Mouse (Mus musculus): Measurements from ENCODE around the gene 7420426K07Rik.

7420426K07Rik gene

DNA sequence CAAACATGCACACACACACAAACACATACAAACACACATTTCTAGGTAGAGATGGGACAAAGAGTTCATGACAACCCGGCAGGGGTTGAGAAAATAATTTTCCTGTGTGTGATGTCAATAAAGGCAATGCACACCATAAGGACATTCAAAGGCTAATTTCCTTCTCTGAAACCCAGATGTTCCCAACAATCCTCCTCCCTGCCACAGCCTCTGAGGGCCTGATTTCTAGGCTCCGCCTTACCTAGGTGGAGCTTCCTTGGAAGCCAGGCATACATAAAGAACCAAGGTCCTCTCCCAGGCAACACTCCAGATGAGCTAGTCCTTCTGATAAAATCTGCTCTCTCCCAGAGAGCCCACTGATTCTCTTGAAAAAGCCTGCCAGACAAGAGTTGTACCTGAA lies at the start of gene 7420426K07Rik:
Gene 7420426K07Rik (plus strand): TSS at position 301 of the 400 bp plus-strand sequence.
- DNase-seq, result no peak

DNA sequence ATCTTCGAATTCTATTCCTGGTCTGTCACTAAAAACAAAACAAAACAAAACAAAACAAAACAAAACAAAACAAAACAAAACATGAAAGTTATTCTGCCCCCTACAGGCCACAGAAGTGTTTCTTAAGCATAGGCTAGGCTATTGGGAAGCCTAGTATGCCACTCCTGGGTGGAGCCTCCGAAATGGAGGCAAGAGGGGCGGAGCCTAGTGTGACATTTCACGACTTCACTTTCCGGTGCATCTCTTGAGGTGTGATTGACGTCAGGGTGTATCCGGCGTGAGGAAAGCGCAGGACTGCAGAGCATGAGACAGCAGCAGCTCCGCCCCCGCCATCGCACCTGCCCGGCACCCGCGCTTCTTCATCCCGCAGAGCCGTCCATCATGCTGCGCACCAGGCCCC lies 46.7 kb upstream of the 7420426K07Rik start, which contains the start of gene Prr23a2:
Gene Prr23a2 (plus strand): TSS at position 285 of the 400 bp plus-strand sequence.
- DNase-seq, result no peak

DNA sequence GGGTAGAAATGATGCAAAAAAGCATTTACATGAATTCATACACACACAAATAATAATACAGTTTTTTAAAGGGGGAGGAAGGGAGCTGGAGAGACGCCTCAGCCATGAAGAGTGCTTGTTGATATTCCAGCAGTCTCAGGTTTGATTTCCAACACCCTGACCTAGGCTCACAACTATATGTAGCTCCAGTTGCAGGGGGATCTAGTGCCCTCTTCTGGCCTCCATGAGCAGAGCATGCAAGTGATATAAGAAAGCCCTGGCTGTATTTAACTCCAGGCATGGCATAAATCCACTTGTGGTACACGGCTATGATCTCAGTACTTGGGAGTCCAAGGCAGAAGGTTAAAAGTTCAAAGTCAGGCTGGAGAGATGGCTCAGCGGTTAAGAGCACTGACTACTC lies 39.5 kb upstream of the 7420426K07Rik start:
- DNase-seq, result peak; percentile 9

DNA sequence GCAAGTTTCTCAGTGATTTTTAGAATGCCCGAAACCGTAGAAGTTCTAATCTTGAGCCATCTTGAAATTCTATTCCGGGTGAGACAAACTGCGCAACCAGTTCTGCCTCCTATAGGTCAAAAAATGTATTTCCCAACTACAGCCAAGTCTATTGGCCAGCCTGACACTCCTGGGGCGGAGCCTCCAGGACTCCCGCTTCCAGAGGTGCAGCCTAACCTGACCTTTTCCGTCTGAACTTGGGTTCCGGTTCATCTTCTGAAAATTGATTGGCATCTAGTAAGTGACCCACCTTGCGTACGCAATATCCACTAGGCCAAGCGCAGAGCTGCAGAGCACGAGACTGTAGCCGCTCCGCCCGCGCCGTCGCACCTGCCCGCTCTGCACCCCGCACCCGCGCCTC lies 38.3 kb upstream of the 7420426K07Rik start, which contains the start of gene Prr23a3:
Gene Prr23a3 (plus strand): TSS at position 197 of the 400 bp plus-strand sequence.
- DNase-seq, result no peak

DNA sequence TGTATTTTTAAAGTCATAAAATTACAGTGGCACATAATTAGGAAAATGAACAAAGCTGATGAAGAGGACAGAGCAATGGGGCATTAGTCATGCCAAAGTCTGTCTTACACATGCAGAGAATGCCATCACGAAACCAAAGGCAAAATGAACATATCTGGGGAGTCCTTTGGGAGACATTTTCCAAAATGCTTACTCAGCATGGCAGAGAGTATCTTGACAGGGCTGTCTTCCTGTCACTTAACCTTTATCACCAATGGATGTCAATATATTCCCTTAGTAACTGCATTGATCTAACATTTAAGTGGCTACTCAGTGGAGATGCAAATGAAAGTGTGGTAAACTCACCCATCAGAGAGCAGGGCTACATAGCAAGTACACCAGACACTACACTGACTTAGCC lies 1.4 kb upstream of the 7420426K07Rik start:
- DNase-seq, result no peak

DNA sequence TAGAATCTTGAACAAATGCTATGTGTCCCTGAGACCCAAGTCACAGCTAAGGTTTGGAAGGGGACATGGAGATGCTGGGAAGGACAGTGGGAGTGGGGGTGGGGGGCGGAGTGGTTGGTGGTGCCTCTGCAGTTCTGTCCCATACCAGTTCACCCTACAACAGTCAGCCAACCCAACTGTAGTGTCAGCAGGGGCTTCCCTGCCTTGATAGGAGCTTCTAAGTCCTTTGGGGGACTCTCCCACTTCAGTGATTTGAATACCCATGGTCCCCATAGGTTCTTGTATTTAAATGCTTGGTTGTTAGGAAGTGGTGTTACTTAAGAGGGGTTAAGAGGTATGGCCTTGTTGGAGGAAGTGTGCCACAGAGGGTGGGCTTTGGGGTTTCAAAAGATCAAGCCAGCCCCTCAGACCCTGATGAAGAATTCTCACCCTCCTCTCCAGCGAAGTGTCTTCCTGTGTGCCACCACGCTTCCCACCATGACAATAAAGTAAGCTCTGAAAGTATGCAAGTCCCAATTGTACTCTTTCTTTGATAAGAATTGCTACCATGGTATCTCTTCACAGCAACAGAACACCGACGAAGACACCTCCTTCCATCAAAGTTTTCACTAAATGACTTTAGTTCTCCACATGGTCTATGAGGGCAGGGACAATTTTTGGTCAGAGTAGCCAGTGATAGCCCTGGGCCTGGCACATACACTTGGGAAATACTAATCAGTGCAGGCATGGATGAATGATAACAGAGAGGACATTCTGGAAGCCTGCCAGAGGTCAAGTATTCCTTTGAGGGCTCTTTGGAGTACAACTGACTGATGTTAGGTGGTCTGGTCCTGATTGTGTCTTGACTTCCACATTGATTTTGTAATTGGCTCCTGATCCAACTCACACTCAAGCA lies 18.0 kb downstream of the 7420426K07Rik start:
- no peak for DNase-seq

DNA sequence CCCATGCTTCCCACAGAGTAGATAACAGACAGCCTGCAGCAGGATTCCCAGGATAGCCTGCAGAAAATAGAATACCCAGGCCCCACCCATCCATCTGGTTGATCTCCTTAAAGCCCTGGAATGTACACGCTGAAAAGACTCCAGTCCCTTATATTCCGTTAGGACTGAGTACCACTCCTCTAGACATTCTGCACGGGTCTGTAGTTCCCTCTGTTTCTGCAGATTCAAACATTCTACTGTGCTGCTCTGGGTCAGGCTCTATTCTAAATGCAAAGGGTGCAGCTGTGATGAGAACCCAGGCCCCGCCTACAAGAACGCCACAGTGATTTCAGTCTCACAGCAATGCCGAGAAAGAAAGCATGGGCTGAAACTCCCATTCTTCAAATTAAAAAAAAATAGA lies 20.2 kb downstream of the 7420426K07Rik start:
- DNase-seq, result no peak

DNA sequence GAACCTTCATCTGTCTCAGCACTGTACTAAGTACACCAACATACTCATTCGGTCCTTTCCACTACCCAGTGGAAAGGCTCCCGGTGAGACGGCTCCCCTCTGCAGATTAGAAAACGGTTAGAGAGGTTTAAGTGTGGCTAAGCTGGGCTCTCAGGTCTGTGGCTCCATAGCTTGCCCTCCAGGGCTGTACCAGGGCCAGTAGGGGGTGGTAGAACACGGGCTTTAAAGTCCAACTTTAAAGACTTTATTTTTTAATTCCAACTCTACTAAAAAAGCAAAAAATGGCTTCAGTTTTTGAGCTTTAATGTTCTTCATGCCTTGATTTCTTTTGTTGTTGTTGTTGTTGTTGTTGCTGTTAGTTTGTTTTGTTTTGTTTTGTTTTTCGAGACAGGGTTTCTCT lies 21.3 kb downstream of the 7420426K07Rik start:
- DNase-seq, result no peak

DNA sequence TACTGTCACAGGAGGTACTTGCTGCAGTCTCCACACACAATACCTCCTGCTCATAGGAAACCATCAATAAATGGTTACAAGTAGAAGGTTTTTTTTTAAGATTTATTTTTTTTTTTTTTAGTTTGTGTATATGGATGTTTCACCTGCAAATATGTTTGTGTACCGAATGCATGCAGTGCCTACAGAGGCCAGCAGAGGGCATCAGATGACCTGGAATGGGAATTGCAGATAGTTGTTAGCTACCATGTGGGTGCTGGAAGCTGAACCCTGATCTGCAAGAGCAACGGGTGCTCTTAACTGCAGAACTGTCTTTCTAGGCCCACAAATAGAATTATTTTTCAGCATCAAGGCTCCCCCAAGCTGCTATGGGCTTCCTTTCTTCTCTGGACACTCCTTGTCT lies 26.6 kb downstream of the 7420426K07Rik start:
- no peak for DNase-seq

DNA sequence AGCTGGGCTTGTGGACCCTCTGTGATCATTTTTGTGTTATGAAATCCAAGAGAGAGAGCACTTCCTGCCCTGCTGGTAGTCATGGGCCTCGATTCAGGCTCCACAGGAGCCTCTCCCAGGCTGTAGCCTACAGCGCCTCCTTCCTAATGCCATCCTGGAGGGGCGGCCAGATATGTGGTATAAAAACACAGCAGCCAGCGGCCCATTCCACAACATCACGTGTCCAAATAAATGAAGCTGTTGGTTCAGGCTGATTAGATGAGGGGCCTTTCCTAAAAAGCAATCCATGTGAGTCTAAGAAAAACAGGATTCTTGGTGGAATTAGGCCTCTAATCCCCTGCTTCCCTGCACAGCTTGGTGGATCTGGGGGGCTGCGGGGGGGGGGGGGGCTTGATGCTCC lies 30.0 kb downstream of the 7420426K07Rik start:
- DNase-seq, result no peak

DNA sequence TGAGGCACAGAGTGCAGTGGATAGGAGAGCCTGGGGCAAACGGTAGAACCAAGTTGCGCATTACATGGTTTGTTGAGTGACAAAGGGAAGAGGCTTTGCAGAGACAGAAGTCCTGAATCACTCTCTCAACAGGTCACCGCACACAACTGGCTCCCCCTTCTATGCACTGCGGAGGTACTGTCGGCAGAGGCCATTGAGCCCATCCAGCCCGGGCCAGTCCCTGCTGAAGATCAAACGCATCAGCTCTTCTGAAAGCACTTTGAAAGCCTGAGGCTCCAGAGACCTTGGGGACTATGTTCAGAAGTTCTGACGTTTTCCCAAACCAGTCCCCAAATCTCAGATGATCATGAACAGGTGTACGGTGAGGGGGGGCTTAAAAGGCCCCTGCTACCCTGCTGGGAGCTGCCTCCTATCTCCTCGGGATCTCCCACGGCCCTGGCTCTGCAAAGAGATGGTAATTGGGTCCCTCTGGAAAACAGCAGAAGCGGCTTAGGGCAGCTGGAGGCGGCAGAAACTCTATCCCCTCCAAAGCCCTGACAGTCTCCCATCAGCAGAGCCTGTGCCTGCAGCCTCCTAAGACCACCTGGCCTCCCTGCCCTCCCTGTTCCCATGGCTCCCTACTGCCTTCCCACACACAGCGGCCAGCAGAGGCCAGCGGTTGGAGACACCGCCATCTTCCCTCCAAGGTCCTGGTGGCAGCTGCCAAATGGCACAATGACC lies 32.4 kb downstream of the 7420426K07Rik start:
- DNase-seq, result no peak

DNA sequence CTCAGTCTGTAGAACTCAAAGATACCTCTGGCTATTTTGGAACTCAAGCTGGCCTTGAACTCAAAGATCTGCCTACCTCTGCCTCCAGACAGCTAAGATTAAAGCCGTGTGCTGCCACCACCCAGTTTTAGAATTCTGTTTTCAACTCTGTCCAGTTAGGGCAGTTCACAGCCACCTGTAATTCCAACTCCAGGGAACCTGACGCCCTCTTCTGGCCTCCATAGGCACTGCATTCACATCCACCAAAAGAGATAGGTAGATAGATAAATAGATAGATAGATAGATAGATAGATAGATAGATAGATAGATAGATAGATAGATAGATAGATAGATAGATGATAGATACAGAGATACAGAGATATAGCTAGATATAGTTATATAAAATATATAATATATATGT lies 36.4 kb downstream of the 7420426K07Rik start:
- peak; percentile 30 for DNase-seq

DNA sequence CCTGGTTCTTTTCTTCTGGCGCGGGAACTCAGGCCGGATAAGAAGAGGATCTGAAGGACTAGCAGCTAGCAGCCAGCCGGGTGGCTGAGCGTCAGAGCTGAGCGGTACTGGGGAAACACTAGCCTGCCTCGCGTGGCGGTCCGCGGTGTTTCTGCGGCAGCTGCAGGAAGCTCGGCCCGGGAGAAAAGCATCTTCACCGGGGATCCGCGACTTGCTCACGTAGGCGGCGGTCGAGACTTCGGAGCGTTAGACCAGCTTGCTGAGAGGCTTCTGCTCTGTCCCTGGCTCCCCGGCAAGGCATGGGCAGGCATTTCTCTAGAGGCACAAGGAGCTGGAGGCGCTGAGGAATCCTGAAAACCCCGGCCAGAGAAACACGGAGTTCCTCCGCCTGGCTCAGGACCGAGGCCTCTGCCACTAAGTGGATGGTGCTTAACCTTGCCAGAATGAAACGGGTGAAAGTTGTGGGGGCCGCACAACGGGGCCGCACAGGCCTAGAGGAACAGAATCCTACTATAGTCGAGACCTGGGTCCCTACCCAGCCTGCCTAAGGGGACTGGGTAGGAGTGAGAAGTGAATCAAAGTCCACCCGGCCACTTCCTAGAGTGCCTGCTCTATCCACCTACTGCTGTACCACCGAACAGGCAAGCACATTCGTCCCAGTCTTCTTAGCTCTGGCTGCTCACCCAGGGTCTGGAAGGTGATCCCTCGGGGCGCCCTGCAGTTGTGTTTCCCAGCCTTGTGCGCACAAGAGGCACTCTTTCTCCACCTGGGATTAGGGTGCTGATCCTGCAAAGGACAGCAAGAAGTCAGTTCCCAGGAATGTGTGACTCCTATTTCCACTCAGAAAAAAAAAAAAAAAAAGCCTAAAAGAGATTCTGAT lies 49.5 kb downstream of the 7420426K07Rik start:
- peak; percentile 47 for DNase-seq

DNA sequence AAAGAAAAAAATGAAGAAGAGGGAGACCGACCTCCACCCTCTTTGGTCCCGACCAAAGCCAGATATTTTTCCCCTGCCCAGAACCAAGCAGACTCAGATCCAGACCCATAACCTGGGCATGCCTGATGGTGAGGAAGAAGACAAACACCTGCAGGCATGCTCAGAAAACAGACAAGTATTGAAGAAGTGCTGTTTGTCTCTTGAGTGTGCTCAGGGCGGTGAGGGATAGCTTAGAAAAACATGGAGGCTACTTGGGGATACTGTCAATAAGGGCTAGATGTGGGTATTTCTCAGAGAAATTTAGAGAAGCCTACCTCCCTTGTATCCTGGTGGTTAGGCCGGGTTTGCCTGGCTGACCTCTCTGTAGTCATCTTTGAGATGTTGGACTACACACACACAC lies 50.4 kb downstream of the 7420426K07Rik start:
- DNase-seq, result no peak

DNA sequence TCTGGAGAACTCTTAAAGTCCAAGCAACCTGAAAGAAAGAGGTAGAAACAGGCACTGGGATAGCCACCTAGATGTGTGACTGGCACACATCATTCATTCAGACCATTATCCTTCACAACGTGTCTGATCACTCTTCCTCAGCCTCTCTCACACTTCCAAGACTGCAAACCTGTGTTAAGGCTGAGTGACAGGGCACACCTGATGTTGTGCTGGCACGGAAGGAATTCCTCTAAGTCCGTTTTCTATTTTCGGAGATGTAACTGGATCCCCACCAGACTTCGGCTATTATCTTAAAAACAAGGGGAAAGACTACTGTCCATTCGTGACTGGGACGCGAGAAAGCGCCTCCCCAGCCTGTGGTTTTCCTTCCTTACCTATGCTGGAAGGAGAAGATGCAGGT lies 50.9 kb downstream of the 7420426K07Rik start:
- no peak for DNase-seq

Measured in kidney, postnatal 10 days (tissue).